Mouse (Mus musculus) testis, adult 2 months (tissue): ENCODE data around the gene Afap1l2. TPM values are rescaled to one million over a fixed set of nuclear protein-coding genes. Genes with fewer than 3 reads are reported as not detected.
A peak's percentile ranks its signal among the peaks of the same experiment; 100 is the strongest.

Experiments
- H3K27ac ChIP-seq: fragments of 200-500 bp; 2 replicates; pipeline ENCODE4 v1.5.1; 2012; ENCODE audit warnings: low read depth, low read length; ENCODE audit not compliant: control insufficient read depth, insufficient read depth
- H3K27me3 ChIP-seq: fragments of 200-500 bp; 2 replicates; pipeline ENCODE4 v1.6.1; 2012; ENCODE audit warnings: mild to moderate bottlenecking, low read length, moderate library complexity; ENCODE audit not compliant: control insufficient read depth, insufficient read depth
- H3K36me3 ChIP-seq: fragments of 200-500 bp; 2 replicates; pipeline ENCODE4 v1.6.1; 2012; ENCODE audit warnings: mild to moderate bottlenecking, low read length; ENCODE audit not compliant: control insufficient read depth, insufficient read depth
- H3K4me1 ChIP-seq: fragments of 200-500 bp; 2 replicates; pipeline ENCODE4 v1.6.1; 2012; ENCODE audit warnings: low read length; ENCODE audit not compliant: control insufficient read depth, insufficient read depth
- H3K4me3 ChIP-seq: fragments of 200-500 bp; 2 replicates; pipeline ENCODE4 v1.5.1; 2012; ENCODE audit warnings: low read depth, mild to moderate bottlenecking, low read length, moderate library complexity, mixed read lengths; ENCODE audit not compliant: control insufficient read depth
- CTCF ChIP-seq: fragments of 200-500 bp; IDR thresholded peaks from 2 replicates; pipeline ENCODE4 v1.5.1; 2012; ENCODE audit warnings: low read depth, mild to moderate bottlenecking, inconsistent platforms, low read length, moderate library complexity; ENCODE audit not compliant: control insufficient read depth, insufficient read depth, insufficient replicate concordance
- POLR2A ChIP-seq: fragments of 200-500 bp; IDR thresholded peaks from 2 replicates; pipeline ENCODE4 v1.6.1; 2012; ENCODE audit warnings: low read depth, mild to moderate bottlenecking, inconsistent platforms, low read length, moderate library complexity; ENCODE audit not compliant: control insufficient read depth
- polyA plus RNA-seq: library from polyadenylated mRNA; depleted of rRNA; stranded (reverse); fragments of >200 nt; gene quantifications from 2 replicates; pipeline ENCODE4 v1.2.3, GENCODE M21; 2012

The Afap1l2 gene
- polyA plus RNA-seq, 1 experiment: 0.51 TPM

GRCm38 (mm10) chr19:57039258-57039657 is 31.2 kb upstream of the Afap1l2 start:
- Histone ChIP-seq H3K4me1 (no peaks in the 10 kb centered on the region), H3K27ac (no peak overlapping the region), H3K4me3 (no peak overlapping the region), H3K27me3 (no peaks in the 10 kb centered on the region), H3K36me3 (no peaks in the 10 kb centered on the region)
- TF ChIP-seq POLR2A (no peak), CTCF (no peak)

GRCm38 (mm10) chr19:57036860-57037259 is 28.8 kb upstream of the Afap1l2 start:
- Histone ChIP-seq H3K4me3 (no peak overlapping the region), H3K27me3 (no peaks in the 10 kb centered on the region), H3K36me3 (no peaks in the 10 kb centered on the region), H3K27ac (no peak overlapping the region), H3K4me1 (peaks cover 3% of the 10 kb centered on the region)
- TF ChIP-seq POLR2A (no peak), CTCF (no peak)

GRCm38 (mm10) chr19:57031582-57031981 is 23.6 kb upstream of the Afap1l2 start:
- peaks cover 3% of the 10 kb centered on the region for H3K4me1 ChIP-seq
- no peak overlapping the region for H3K4me3 ChIP-seq
- no peaks in the 10 kb centered on the region for H3K27me3 ChIP-seq
- H3K36me3 ChIP-seq: no peaks in the 10 kb centered on the region
- no peak overlapping the region for H3K27ac ChIP-seq
- no peak for TF ChIP-seq POLR2A
- peak; percentile 39; the same call in 1 of the 2 replicates for TF ChIP-seq CTCF

GRCm38 (mm10) chr19:57029461-57029860 is 21.4 kb upstream of the Afap1l2 start:
- TF ChIP-seq CTCF (no peak), POLR2A (no peak)
- Histone ChIP-seq H3K4me3 (no peak overlapping the region), H3K27me3 (no peaks in the 10 kb centered on the region), H3K4me1 (peaks cover 3% of the 10 kb centered on the region), H3K27ac (no peak overlapping the region), H3K36me3 (no peaks in the 10 kb centered on the region)

GRCm38 (mm10) chr19:57028327-57029179 is 20.5 kb upstream of the Afap1l2 start:
- no peak overlapping the region for H3K27ac ChIP-seq
- H3K4me1 ChIP-seq: peaks cover 3% of the 10 kb centered on the region
- no peak overlapping the region for H3K4me3 ChIP-seq
- H3K36me3 ChIP-seq: no peaks in the 10 kb centered on the region
- H3K27me3 ChIP-seq: no peaks in the 10 kb centered on the region
- TF ChIP-seq POLR2A (no peak), CTCF (no peak)

- no peak overlapping the region for H3K4me3 ChIP-seq
- H3K36me3 ChIP-seq: no peaks in the 10 kb centered on the region
- no peaks in the 10 kb centered on the region for H3K27me3 ChIP-seq
- no peaks in the 10 kb centered on the region for H3K4me1 ChIP-seq
- no peak for TF ChIP-seq POLR2A
- no peak for TF ChIP-seq CTCF
- H3K27ac ChIP-seq: no peak overlapping the region
Measured at GRCm38 (mm10) chr19:57026501-57026900, 18.5 kb upstream of the Afap1l2 start.

- H3K4me3 ChIP-seq: no peak overlapping the region
- no peaks in the 10 kb centered on the region for H3K27me3 ChIP-seq
- H3K36me3 ChIP-seq: no peaks in the 10 kb centered on the region
- no peak overlapping the region for H3K27ac ChIP-seq
- H3K4me1 ChIP-seq: no peaks in the 10 kb centered on the region
- no peak for TF ChIP-seq CTCF
- TF ChIP-seq POLR2A: no peak
Measured at GRCm38 (mm10) chr19:57017785-57018179, 9.8 kb upstream of the Afap1l2 start.
